Mouse (Mus musculus) brain, adult 2 months (tissue): ENCODE data around the gene Ccng1.
"Not testable (repeated sequence)": the region's sequence is repeated elsewhere in the genome, so short reads cannot be mapped to it uniquely, and the experiment has no call there.

Experiments used
- DNase-seq: peaks from one replicate; pipeline ENCODE4 v3.0.0; 2011; ENCODE audit warnings: low read depth, low spot score

Gene Ccng1

GRCm38 (mm10) chr11:40732997-40733338, 22.1 kb downstream of the Ccng1 start:
- no peak for DNase-seq

DNA sequence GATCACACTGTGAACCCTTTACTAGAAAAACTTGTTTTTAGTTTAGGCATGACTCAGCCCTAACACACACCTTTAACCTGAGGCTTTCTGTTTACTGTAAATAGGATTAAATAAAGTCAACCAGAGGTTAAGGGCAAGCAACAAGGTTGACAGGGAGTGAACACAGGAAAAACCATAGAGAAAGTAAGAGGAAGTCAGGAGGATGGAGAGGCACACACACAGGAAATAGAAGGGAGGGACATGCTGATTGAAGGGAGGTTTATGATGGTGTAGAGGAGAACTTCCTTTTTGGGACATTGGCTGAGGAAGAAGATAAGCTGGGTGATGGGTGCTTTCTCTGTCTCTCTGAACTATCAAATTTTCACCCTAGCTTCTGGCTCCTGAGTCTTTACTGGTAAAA, 36.8 kb downstream of the Ccng1 start:
- DNase-seq = no peak

- peak; percentile 40 for DNase-seq
Observed at GRCm38 (mm10) chr11:40715524-40715923, 39.6 kb downstream of the Ccng1 start.

- DNase-seq = peak; percentile 16
Observed at GRCm38 (mm10) chr11:40713858-40714257, 41.3 kb downstream of the Ccng1 start.

GRCm38 (mm10) chr11:40709899-40710298, 45.2 kb downstream of the Ccng1 start:
- not testable (repeated sequence) for DNase-seq
